Mouse (Mus musculus) MEL (cell line): ENCODE results near the gene Il2rg. TPM values are rescaled to one million over a fixed set of nuclear protein-coding genes. Genes with fewer than 3 reads are reported as not detected.

Source experiments
- DNase-seq: peaks from one replicate; pipeline ENCODE4 v3.0.0; 2011; ENCODE audit warnings: low read depth, low spot score
- H3K27ac ChIP-seq: 2 replicates; pipeline ENCODE4 v1.5.1; 2012; ENCODE audit warnings: low read depth, mild to moderate bottlenecking, control low read depth, low read length, moderate library complexity; ENCODE audit not compliant: control insufficient read depth
- H3K27me3 ChIP-seq, 2 experiments: fragments of 150-350 bp in 1 of 2; sonication (generic) in 1 of 2; 2 replicates each; pipeline ENCODE4 v1.6.1; 2012; ENCODE audit warnings: low read length in 2 of 2, mild to moderate bottlenecking in 2 of 2, improper control_type of control experiment in 1 of 2, moderate library complexity in 1 of 2; ENCODE audit not compliant: insufficient read depth in 2 of 2, control insufficient read depth in 1 of 2
- H3K36me3 ChIP-seq, 2 experiments: 2 replicates each; pipeline ENCODE4 v1.6.1; 2012 to 2014; ENCODE audit warnings: low read length in 2 of 2, improper control_type of control experiment in 1 of 2, inconsistent platforms in 1 of 2, mild to moderate bottlenecking in 1 of 2; ENCODE audit not compliant: insufficient read depth in 2 of 2, control insufficient read depth in 1 of 2
- H3K4me1 ChIP-seq, 2 experiments: fragments of 150-350 bp in 1 of 2; sonication (generic) in 1 of 2; 2 replicates each; pipeline ENCODE4 v1.6.1; 2012; ENCODE audit warnings: low read length in 2 of 2, improper control_type of control experiment in 1 of 2, mild to moderate bottlenecking in 1 of 2; ENCODE audit not compliant: insufficient read depth in 2 of 2, control insufficient read depth in 1 of 2
- H3K4me3 ChIP-seq, 2 experiments: fragments of 150-350 bp in 1 of 2; sonication (generic) in 1 of 2; 2 replicates each; pipeline ENCODE4 v1.5.1; 2012; ENCODE audit warnings: low read depth in 2 of 2, low read length in 2 of 2, mild to moderate bottlenecking in 2 of 2, moderate library complexity in 2 of 2, control low read depth in 1 of 2, improper control_type of control experiment in 1 of 2; ENCODE audit not compliant: control insufficient read depth in 1 of 2, insufficient read depth in 1 of 2
- H3K79me2 ChIP-seq: 2 replicates; pipeline ENCODE4 v1.6.1; 2012; ENCODE audit warnings: mild to moderate bottlenecking, low read length, moderate library complexity; ENCODE audit not compliant: control insufficient read depth, poor library complexity, insufficient read depth
- H3K9ac ChIP-seq: 2 replicates; pipeline ENCODE4 v1.6.1; 2012; ENCODE audit warnings: low read depth, mild to moderate bottlenecking, control low read depth, low read length, moderate library complexity; ENCODE audit not compliant: control insufficient read depth, poor library complexity, severe bottlenecking
- H3K9me3 ChIP-seq: fragments of 150-350 bp; sonication (generic); replicated peaks from 2 replicates; pipeline ENCODE4 v1.6.1; 2012; ENCODE audit warnings: mild to moderate bottlenecking, low read length, improper control_type of control experiment, moderate library complexity; ENCODE audit not compliant: insufficient read depth
- CHD2 ChIP-seq: IDR thresholded peaks from 2 replicates; pipeline ENCODE4 v1.6.1; 2011; ENCODE audit warnings: low read length, improper control_type of control experiment
- CTCF ChIP-seq, 3 experiments: IDR thresholded peaks in 2 of 3; conservative IDR thresholded peaks in 1 of 3; 2 replicates each; pipeline ENCODE4 v1.5.1; 2011 to 2012; ENCODE audit warnings: low read length in 3 of 3, low read depth in 2 of 3, mild to moderate bottlenecking in 2 of 3, improper control_type of control experiment in 1 of 3, inconsistent platforms in 1 of 3, mixed read lengths in 1 of 3, moderate library complexity in 1 of 3; ENCODE audit not compliant: control insufficient read depth in 1 of 3, insufficient read depth in 1 of 3, poor library complexity in 1 of 3, severe bottlenecking in 1 of 3
- ELF1 ChIP-seq: IDR thresholded peaks from 2 replicates; pipeline ENCODE4 v1.6.1; 2014; ENCODE audit warnings: low read depth, mild to moderate bottlenecking, inconsistent platforms, low read length, improper control_type of control experiment, moderate library complexity
- ETS1 ChIP-seq: IDR thresholded peaks from 2 replicates; pipeline ENCODE4 v1.6.1; 2012; ENCODE audit warnings: low read depth, mild to moderate bottlenecking, inconsistent platforms, low read length, improper control_type of control experiment, moderate library complexity
- GABPA ChIP-seq: IDR thresholded peaks from 2 replicates; pipeline ENCODE4 v1.6.1; 2012; ENCODE audit warnings: low read depth, mild to moderate bottlenecking, inconsistent platforms, low read length, improper control_type of control experiment, moderate library complexity
- KAT2A ChIP-seq: conservative IDR thresholded peaks from 2 replicates; pipeline ENCODE4 v1.6.1; 2012; ENCODE audit warnings: low read depth, low read length, improper control_type of control experiment, inconsistent platforms
- MAFK ChIP-seq: IDR thresholded peaks from 2 replicates; pipeline ENCODE4 v1.6.1; 2011; ENCODE audit warnings: low read depth, mild to moderate bottlenecking, low read length, improper control_type of control experiment, borderline replicate concordance
- MAX ChIP-seq: IDR thresholded peaks from 2 replicates; pipeline ENCODE4 v1.6.1; 2011; ENCODE audit warnings: low read length, improper control_type of control experiment
- MAZ ChIP-seq: IDR thresholded peaks from 2 replicates; pipeline ENCODE4 v1.6.1; 2012; ENCODE audit warnings: low read depth, mild to moderate bottlenecking, inconsistent platforms, low read length, improper control_type of control experiment
- MEF2A ChIP-seq: IDR thresholded peaks from 2 replicates; pipeline ENCODE4 v1.6.1; 2014; ENCODE audit warnings: low read depth, mild to moderate bottlenecking, inconsistent platforms, low read length, improper control_type of control experiment; ENCODE audit not compliant: poor library complexity, insufficient replicate concordance, severe bottlenecking; ENCODE audit errors: extremely low read depth
- MXI1 ChIP-seq: IDR thresholded peaks from 2 replicates; pipeline ENCODE4 v1.6.1; 2011; ENCODE audit warnings: mild to moderate bottlenecking, low read depth, low read length, improper control_type of control experiment
- MYB ChIP-seq: IDR thresholded peaks from 2 replicates; pipeline ENCODE4 v1.6.1; 2011; ENCODE audit warnings: mild to moderate bottlenecking, low read depth, low read length, improper control_type of control experiment
- NRF1 ChIP-seq: IDR thresholded peaks from 2 replicates; pipeline ENCODE4 v1.6.1; 2014; ENCODE audit warnings: low read depth, mild to moderate bottlenecking, inconsistent platforms, low read length, improper control_type of control experiment, moderate library complexity; ENCODE audit not compliant: poor library complexity, insufficient read depth, severe bottlenecking
- POLR2A ChIP-seq, 2 experiments: IDR thresholded peaks; 2 replicates each; pipeline ENCODE4 v1.6.1; 2011 to 2012; ENCODE audit warnings: low read length in 2 of 2, mild to moderate bottlenecking in 2 of 2, control low read depth in 1 of 2, improper control_type of control experiment in 1 of 2, low read depth in 1 of 2, moderate library complexity in 1 of 2; ENCODE audit not compliant: control insufficient read depth in 1 of 2, insufficient read depth in 1 of 2, poor library complexity in 1 of 2
- POLR2AphosphoS2 ChIP-seq: IDR thresholded peaks from 2 replicates; pipeline ENCODE4 v1.6.1; 2011; ENCODE audit warnings: low read length, improper control_type of control experiment
- RCOR1 ChIP-seq: IDR thresholded peaks from 2 replicates; pipeline ENCODE4 v1.6.1; 2012; ENCODE audit warnings: low read depth, mild to moderate bottlenecking, inconsistent platforms, low read length, improper control_type of control experiment
- SIN3A ChIP-seq: IDR thresholded peaks from 2 replicates; pipeline ENCODE4 v1.6.1; 2012; ENCODE audit warnings: low read length, improper control_type of control experiment, inconsistent platforms
- SMC3 ChIP-seq: IDR thresholded peaks from 2 replicates; pipeline ENCODE4 v1.6.1; 2011; ENCODE audit warnings: low read depth, low read length, improper control_type of control experiment
- TAL1 ChIP-seq: IDR thresholded peaks from 2 replicates; pipeline ENCODE4 v1.6.1; 2012; ENCODE audit warnings: mild to moderate bottlenecking, inconsistent platforms, low read length, moderate library complexity, mixed read lengths
- TCF12 ChIP-seq: IDR thresholded peaks from 2 replicates; pipeline ENCODE4 v1.6.1; 2014; ENCODE audit warnings: low read depth, mild to moderate bottlenecking, inconsistent platforms, low read length, improper control_type of control experiment, moderate library complexity
- USF1 ChIP-seq: IDR thresholded peaks from 2 replicates; pipeline ENCODE4 v1.6.1; 2014; ENCODE audit warnings: low read depth, mild to moderate bottlenecking, inconsistent platforms, low read length, improper control_type of control experiment, moderate library complexity
- ZC3H11A ChIP-seq: IDR thresholded peaks from 2 replicates; pipeline ENCODE4 v1.6.1; 2012; ENCODE audit warnings: low read depth, mild to moderate bottlenecking, inconsistent platforms, low read length, improper control_type of control experiment
- ZKSCAN1 ChIP-seq: IDR thresholded peaks from 2 replicates; pipeline ENCODE4 v1.6.1; 2012; ENCODE audit warnings: low read depth, mild to moderate bottlenecking, inconsistent platforms, low read length, improper control_type of control experiment, moderate library complexity
- ZNF384 ChIP-seq: IDR thresholded peaks from 2 replicates; pipeline ENCODE4 v1.6.1; 2012; ENCODE audit warnings: low read depth, mild to moderate bottlenecking, inconsistent platforms, low read length, improper control_type of control experiment
- polyA plus RNA-seq, 2 experiments: library from polyadenylated mRNA; stranded (reverse) in 1 of 2; unstranded in 1 of 2; fragments of >175 nt in 1 of 2; fragments of >200 nt in 1 of 2; gene quantifications; 2 replicates each; pipeline versions ENCODE4 v1.2.1 to v1.2.4; 2012; ENCODE audit warnings: low replicate concordance in 2 of 2, low read depth in 1 of 2; ENCODE audit not compliant: insufficient read length in 2 of 2, insufficient read depth in 1 of 2, missing spikeins in 1 of 2
- total RNA-seq: library from RNA; depleted of rRNA; stranded (reverse); fragments of 300-350 nt; gene quantifications from 2 replicates; pipeline ENCODE4 v1.2.3, GENCODE M21; 2012

The Il2rg gene
- total and polyA plus RNA-seq, 3 experiments, result 1.6 to 3.5 TPM; not detected in 1

DNA sequence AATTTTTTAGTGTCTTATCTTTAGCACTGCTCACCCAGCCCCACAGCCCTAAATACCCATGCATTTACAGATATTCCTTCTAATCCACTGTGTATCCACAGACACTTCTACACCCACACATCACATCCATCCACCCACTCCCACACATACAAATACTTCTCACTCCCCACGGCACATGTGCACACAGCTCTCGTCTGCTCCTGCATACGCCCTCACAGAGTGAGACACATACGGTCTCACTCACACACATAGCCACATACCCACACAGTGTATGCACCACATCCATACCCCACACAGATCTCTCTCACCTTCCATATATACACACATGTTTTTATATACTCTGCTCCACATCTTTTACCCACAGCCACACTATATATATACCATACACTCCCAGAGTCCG lies 41.2 kb upstream of the Il2rg start:
- Histone ChIP-seq H3K9me3 (no peaks in the 10 kb centered on the region), H3K36me3 (no peaks in the 10 kb centered on the region), H3K27ac (no peak overlapping the region), H3K27me3 (no peaks in the 10 kb centered on the region), H3K9ac (no peak overlapping the region), H3K4me3 (no peak overlapping the region), H3K79me2 (no peaks in the 10 kb centered on the region), H3K4me1 (no peaks in the 10 kb centered on the region)
- no peak for DNase-seq
- no peak for TF ChIP-seq NRF1
- TF ChIP-seq TAL1, result no peak
- no peak for TF ChIP-seq TCF12
- no peak for TF ChIP-seq CTCF (IDR thresholded peaks at IDR 0.05 in 2 of 3, conservative IDR thresholded peaks at IDR 0.05 in 1 of 3; ENCODE audit: control insufficient read depth in 1 of 3, insufficient read depth in 1 of 3, low read depth in 2 of 3, low read length in 3 of 3, poor library complexity in 1 of 3, severe bottlenecking in 1 of 3)
- TF ChIP-seq USF1, result no peak
- TF ChIP-seq MXI1, result no peak
- no peak for TF ChIP-seq RCOR1
- TF ChIP-seq SIN3A, result no peak
- TF ChIP-seq MAX, result no peak
- TF ChIP-seq KAT2A, result no peak
- no peak for TF ChIP-seq MAFK
- no peak for TF ChIP-seq GABPA

DNA sequence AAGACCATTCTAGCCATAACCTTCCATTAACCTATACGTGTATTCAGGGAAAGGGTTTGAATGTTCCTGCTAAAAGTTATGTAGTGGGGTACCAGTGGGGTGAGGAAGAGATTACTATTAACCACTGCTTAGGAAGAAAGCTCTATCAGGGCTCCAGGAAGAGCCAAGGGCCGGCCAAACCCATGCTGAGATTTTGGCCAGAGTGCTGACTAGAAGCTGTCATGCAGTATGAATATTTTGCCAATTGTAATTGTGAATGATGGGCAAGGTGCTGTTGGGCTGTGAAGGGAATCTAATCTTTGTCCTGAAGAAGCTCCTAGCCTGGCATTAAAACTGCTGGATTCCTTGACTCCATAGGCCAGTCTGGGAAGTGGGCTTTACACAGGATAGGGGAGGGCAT lies 36.6 kb upstream of the Il2rg start:
- no peaks in the 10 kb centered on the region for H3K27me3 ChIP-seq
- H3K79me2 ChIP-seq, result no peaks in the 10 kb centered on the region
- H3K9me3 ChIP-seq, result no peaks in the 10 kb centered on the region

DNA sequence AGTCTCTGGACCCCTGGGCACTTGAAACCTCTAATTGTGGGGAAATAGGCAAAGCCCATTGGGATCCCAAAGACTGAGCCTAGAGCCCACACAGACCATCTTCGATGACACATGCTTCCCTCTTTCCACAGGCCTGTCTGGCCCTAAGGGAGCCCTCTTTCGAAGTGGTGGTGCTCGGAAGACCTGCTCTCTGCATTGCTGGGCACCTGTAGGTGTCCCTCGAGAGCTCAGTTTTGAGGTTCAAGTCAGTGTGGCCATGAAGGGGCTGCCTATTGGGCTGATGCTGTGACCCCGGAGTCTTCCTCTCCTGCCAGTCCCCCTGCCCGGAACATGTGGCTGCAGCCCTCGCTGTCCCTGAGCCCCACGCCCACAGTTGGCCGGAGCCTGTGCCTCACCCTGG lies 33.6 kb upstream of the Il2rg start:
- H3K9ac ChIP-seq, result no peak overlapping the region
- H3K79me2 ChIP-seq, result no peaks in the 10 kb centered on the region
- no peaks in the 10 kb centered on the region for H3K27me3 ChIP-seq
- H3K4me1 ChIP-seq, result no peaks in the 10 kb centered on the region
- TF ChIP-seq NRF1 (no peak), MYB (no peak), ETS1 (no peak), POLR2AphosphoS2 (no peak), MEF2A (no peak), MXI1 (no peak), SIN3A (no peak), TAL1 (no peak), TCF12 (no peak), ZNF384 (no peak), ZC3H11A (no peak), MAZ (no peak), ZKSCAN1 (no peak), SMC3 (no peak)
- H3K27ac ChIP-seq, result no peak overlapping the region
- no peak overlapping the region for H3K4me3 ChIP-seq
- H3K36me3 ChIP-seq, result no peaks in the 10 kb centered on the region
- H3K9me3 ChIP-seq, result no peaks in the 10 kb centered on the region
- no peak for DNase-seq

More for the DNA sequence above, 36.6 kb upstream of the Il2rg start:
- no peaks in the 10 kb centered on the region for H3K4me1 ChIP-seq
- H3K27ac ChIP-seq, result no peak overlapping the region
- H3K9ac ChIP-seq, result no peak overlapping the region
- H3K36me3 ChIP-seq, result no peaks in the 10 kb centered on the region
- DNase-seq, result no peak
- TF ChIP-seq POLR2A (IDR thresholded peaks at IDR 0.05; ENCODE audit: control insufficient read depth in 1 of 2, insufficient read depth in 1 of 2, low read depth in 1 of 2, low read length in 2 of 2, poor library complexity in 1 of 2) (no peak), ELF1 (no peak), ZKSCAN1 (no peak), MEF2A (no peak), CHD2 (no peak)
- H3K4me3 ChIP-seq, result no peak overlapping the region
